Mouse (Mus musculus) forelimb bud, embryonic 11.5 days (tissue): ENCODE measurements at regions not wholly inside any gene's neighbourhood (a gene's known extent, or its start where the extent isn't known, plus 50 kb on each side); places are given as distances from the start of the nearest gene placed in this dataset.
A peak's percentile ranks its signal among the peaks of the same experiment; 100 is the strongest.

ENCODE experiments used
- DNase-seq: peaks from one replicate; pipeline ENCODE4 v3.0.0-alpha.2; 2012; ENCODE audit warnings: low read depth, low spot score

DNA sequence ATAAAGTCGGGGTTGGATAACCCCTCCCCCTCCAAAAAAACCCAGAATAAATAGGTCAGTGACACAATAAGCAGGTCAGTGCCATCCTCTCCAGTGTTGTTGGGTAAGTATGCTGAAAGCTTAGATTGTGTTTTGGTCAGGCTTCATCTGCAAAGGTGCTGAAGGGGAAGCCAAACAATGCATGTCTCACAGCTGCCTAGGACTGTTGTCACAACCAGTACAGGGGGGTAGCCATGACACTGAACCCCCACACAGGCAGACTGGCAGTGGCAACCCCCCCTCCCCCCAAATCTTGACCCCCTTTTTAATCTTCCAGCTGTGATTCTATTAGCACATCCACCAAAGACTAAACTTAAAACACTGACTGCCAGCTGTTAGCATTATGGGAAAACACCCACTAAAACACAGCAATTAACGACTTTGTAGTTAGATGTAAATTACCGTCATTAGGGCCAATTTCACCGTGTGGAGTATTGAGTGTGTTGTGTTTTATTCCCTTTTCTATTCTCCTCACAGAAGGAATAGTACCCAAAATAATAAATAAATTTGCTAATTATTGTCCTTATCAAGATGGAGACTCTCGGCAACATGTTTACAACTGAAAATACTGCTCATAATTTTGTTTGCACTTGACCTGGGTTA, 105.5 kb upstream of the Ufm1 start:
- DNase-seq, result peak; percentile 3

DNA sequence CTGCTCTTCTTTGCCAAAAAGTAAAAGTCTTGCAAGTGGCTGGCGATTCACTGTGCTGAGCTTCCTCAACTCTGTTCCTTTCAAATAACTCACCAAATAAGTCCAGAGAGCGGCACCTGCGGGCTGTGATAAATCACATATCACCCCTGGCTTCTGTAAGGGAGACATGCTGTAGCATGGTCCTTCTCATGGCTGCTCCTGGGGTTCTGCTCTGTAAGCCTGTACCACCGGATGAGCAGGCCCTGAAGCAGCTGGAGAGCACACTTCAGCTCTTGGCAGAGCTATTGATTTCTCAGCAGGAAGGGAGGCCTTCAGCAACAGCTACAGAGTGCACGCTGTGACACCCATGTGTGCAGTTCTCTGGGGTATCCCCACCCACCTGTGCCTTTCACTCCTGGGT, 101.5 kb upstream of the Ufm1 start:
- DNase-seq, result peak; percentile 5

DNA sequence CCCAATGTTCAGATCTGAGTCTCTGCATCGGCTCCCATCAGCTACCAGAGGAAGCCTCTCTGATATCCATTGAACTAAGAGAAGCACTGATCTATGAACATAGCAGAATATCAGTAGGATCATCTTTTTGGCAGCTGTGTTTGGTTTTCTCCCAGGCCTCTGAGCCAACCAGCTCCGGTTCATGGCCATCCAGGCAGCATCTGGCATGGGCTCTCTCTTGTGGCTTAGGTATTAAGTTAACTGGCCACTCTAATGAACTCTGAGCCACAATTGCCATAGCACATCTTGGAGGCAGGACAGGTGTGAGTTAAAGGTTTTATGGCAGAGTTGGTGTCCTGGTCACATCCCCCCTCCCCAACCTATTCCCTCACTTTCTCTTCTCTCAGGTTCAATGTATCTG, 90.2 kb upstream of the Ufm1 start:
- DNase-seq, result no peak

DNA sequence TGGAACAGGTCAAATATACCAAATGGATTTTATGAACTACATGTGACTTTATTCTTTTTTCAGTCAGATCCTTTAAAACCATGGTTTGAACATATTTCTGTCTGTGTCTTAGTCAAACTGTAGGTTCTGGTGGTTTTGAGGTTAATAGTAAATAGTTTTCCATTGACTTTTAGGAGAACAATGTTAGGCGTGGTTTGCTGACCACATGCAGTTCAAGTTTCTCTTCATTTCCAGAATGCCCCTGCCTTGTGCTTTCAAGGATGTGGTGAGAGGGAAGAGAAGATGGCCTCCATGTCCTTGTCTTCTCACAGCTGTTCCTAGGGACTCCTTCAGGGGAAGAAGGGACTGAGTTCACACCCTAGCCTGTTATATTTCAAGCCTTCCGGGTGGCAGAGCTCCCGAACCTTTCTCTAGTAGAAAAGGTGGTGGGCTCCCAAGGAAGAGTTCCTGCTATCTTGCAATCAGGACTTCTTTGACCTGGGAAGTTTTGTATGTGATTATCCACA, 76.1 kb upstream of the Ufm1 start:
- DNase-seq, result no peak

DNA sequence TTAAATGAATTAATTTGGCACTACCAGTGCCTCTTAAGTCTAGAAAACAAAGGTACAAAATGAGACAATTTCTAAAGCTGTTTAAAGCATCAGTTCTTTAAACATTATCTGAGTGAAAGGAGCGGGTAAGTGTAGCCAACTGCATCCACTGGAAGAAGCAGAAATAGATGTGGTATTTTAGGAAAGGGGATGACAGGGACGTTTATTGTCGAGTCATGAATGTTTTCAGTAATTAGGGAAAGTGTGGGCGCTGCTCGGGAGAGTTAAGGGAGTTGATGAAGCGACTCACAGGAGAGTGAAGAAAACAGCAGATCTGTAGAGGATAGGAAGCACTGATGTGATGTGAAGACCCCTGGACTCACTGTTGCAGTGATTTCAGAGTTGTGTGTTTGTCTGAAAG, 68.1 kb upstream of the Ufm1 start:
- no peak for DNase-seq

DNA sequence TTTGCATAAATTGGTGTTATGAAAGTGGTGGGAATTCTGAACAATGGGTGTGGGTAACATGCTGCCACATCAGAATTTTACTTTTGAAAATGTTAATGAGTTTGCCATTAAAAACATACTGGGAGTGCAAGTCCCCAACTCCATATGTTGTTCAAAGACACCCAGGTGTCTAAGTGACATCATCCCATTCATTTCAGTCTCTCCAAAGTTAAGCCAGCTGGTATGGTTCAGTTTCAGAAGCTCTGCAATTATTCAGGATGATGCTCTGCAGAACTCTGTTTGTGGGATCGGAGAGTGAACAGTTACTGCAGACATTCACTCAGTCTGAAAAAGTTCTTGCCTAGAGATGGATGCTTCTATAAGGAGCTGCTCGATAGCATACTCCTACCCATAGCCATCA, 56.3 kb upstream of the Ufm1 start:
- no peak for DNase-seq

DNA sequence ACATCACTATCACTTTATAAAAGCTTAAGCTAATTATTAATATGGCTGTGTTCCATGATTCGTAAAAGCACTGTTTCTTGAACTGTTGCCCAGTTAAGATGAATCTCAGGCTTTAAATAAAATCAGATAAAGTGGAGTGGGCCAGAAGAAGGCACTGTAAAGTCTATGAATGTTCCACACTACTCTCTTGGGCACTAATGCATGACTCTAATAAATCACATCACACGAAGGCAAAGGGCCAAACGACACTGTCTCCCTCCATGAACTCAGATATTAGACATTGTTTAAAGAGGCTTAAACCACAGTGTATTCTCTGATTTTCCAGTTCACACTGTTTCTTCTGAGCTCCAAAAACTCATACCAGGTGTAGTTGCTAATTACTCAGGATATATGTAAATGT, 55.9 kb upstream of the Ufm1 start:
- DNase-seq, result no peak

DNA sequence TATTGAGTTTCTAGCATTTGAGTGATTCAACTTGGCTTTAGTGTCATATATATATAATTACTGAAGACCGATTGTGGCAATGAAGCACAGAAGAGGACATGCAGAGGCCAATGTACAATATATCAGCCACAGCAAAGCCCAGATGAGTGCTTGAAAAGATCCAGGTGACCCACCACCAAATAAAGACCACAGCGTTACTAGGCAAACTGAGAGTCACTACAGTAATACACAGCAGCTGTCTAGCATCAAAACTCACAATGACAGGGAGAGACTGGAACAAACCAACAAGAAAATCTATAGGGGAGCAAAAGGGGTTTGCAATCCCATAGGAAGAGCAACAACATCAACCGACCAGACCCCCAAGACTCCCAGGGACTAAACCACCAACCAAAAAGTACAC, 54.3 kb upstream of the Ufm1 start:
- no peak for DNase-seq

DNA sequence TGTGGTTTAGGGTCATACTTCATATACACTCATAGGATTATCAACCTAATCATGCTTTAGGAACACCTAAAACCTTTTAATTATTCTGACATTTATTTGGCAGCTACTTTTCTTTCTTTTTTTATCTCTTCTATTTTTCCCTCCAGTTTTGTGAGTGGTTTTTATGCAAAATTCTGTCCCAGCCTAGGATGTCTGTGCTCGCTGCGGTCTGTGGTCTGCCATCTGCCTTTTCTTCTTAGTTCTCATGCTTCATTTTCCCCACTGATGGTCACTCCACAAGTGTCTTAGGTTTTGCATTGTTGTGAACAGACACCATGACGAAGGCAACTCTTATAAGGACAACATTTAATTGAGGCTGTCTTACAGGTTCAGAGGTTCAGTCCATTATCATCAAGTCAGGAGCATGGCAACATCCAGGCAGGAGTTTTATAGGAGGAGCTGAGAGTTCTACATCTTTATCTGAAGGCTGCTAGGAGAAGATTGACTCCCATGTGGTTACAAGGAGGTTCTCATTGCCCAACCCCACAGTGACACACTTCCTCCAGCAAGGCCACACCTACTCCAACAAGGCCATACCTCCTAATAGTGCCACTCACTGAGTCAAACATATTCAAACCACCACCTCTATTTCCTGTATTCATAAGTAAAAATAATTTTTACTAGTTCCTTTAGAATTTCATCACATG, 50.5 kb upstream of the Ufm1 start:
- DNase-seq, result no peak
